Mouse (Mus musculus): ENCODE results near the gene Gstt4.

Gene Gstt4

DNA sequence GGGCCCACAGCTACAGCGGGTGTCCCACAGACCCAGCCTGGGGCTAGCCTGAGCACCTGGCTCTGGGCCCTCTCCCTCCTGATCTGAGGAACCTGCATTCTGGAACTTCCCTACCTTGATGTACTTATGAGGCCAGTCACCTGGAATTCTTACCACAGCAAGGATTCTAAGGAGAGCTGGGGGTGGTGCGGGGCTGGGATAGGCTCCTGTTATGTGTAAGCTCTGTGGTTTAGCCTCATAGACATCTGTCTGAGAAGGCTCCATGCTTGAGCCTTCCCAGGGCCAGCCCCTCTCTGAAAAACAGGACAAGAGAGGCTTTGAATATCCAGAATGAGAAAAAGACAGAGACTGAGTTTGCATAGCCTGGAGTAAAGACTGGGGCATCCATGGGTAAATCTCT lies at the start of gene Gstt4:
TSS of gene Gstt4 (minus strand) at position 101 of the 400 bp plus-strand sequence.
- 98% methylated on average over 2 of the region's 2 CpGs for whole genome bisulfite sequencing

DNA sequence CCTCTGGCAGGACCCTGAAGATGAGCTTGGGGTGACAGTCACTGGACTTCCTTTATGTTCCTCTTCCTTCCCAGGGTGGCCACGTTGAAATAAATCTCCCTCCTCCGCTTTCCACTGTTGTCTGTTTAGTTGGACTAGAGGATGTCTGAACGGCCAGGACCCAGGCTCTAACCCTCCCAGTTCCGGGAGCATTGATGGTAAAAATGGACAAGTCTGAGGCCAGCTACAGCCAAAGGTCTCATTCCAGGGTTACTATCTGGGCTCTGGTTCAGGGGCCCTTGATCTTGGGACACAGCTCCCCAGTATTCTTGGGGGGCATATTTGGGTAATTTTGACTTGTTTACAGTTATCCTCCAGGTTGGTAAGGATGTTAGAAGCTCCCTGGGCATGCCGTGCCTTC lies 39.2 kb upstream of the Gstt4 start:
- WGBS: 74% methylated on average over 5 of the region's 5 CpGs

DNA sequence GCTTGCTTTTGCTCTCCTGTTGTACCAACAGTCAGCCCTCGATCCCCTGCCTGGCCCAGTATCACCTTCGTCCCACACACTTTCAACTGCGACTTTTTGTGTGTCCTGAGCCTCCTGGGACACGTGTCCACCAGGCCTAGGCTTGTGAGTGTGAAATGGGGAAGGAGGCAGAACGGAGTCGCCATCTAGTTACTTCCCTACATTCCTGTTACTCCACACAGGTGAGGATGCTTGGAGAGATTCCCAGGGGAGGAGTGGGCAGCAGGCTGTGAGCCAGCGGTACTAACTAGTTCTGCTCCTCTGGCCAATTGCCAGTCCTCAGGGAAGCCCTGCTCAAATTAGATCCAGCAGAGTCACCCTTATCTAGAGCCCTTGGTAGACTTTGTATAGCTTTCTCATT lies 38.4 kb upstream of the Gstt4 start:
- 32% methylated on average over 7 of the region's 7 CpGs for WGBS

DNA sequence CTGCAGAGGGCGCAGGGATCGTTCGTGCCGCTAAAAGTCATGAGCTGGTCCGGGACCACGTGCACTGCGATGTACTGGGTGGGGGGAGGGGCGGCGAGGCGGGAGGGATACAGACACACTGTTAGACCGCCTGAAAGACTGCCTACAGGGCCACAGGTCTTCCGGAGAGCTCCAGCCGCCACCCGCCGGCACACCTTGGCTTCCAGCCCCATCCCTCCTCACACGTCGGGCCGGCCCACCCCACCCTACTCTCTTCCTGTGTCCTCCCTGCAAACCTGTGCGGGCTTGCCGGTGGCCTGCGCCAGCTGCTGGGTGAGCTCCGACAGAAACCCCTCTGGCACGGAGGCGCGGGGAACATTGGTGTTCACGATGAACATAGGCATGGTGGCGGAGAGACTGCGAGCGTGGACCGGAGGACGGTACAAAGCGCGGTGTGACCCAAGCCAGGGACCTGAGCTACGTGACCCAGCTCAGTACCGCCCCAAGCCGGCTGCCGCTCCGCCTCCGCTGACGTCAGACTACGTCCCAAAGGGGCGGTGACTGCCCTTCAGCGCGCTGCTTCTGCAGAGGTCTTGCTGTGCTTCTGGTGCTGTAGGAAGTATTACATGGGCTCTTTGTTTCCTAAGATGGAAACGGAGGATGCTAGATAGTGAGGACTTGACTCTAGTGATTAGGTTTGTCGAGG lies 37.6 kb upstream of the Gstt4 start, which contains the start of gene Mif:
TSS of gene Mif (minus strand) at position 455 of the 685 bp plus-strand sequence.
- WGBS: under 1% methylated on average over 45 of the region's 46 CpGs

DNA sequence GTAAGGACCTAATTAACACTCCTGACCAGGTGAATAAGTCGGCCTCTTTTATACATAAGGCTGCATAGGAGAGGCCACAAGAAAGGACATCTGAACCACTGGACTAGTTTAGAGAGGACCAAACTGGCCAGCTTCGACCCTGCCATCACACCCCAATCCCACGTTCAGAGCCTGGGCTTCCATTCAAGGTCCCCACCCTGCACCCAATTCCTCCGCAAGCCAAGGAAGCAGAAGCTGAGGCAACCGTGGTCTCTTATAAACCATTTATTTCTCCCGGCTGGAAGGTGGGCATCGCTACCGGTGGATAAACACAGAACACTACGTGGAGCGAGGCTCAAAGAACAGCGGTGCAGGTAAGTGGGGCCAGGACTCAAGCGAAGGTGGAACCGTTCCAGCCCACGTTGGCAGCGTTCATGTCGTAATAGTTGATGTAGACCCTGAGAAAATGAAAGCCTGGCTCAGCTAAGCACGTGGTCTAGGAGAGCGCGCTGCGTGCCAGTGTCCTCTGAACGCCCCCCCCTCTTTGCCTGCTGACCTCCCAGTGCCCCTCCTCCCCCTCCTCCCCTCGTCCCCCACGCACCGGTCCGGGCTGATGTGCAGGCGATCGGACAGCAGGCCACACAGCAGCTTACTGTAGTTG lies 36.9 kb upstream of the Gstt4 start:
- WGBS: 4% methylated on average over 27 of the region's 27 CpGs

DNA sequence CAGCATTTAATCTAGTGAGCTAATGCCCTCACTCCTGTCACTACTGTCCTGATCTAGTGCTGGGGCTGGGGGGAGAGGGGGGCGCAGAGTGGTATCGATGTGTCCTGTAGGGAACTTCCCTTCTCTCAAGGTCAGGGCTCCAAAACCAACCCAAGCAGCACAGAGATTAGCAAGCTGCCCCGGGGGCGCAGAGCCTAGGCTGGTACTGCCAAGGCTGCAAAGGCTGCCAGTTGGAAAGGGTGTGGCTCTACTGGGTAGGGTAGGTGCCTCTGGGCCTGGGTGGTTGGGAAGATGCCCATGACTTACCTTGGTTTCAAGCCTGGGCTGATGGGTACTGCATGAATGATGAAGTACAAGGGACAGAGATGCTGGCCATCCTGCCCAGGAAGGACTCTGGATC lies 35.3 kb upstream of the Gstt4 start:
- 87% methylated on average over 4 of the region's 4 CpGs for WGBS

DNA sequence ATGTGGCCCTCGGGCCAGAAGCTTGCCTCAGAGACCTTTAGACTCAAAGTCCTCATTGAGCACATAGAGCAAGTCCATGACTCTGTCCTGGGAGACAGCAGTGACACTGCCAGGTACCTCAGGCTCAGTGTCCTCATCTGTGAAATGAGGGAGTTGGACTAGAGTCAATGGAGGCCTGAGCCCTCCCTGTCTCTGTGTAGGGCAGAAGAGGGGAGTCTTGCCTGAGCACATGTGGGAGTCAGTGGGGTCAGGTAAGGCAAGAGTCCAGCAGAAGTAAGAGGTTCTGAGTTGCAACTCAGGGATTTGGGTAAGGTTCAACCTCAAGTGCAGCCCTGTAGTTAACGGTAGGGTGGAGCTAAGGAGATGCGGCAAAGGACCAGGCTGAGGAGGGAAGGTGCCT lies 34.6 kb upstream of the Gstt4 start:
- 84% methylated on average over 3 of the region's 3 CpGs for WGBS

DNA sequence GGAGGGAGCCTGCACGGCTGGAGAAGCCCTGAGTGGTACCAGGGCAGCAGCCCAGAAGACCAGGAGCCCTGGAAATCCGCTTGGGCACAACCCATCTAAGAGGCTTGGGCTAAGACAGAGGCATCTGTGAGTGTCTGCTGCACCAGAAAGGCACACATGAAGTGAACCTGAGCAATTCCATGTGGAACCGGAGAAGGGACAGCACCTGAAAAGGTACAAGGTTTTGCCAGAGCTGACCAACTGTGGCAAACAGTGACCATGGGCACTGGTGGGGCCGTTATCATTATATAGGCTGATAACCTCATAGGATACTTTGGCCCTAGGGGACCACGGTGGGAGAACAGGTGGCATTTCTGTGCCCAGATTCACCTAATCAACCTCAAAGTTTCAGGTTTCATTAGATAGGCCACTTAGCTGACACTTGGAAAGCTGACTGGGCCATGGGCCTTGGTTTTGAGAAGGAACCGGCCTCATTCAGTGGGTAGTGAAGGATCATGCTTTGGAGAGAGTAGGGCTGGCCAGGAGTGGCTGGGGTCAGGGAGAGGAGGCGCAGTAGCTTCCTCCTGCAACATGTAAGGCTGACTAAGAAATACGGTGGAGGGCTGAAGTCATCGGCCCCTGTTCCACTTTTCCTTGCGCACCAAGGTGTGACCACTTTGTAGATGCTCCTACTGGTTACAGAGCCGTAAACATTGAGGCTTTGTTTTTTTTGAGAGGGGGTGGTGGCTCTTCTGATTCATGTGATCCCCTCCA lies 34.0 kb upstream of the Gstt4 start:
- WGBS: 90% methylated on average over 11 of the region's 11 CpGs

DNA sequence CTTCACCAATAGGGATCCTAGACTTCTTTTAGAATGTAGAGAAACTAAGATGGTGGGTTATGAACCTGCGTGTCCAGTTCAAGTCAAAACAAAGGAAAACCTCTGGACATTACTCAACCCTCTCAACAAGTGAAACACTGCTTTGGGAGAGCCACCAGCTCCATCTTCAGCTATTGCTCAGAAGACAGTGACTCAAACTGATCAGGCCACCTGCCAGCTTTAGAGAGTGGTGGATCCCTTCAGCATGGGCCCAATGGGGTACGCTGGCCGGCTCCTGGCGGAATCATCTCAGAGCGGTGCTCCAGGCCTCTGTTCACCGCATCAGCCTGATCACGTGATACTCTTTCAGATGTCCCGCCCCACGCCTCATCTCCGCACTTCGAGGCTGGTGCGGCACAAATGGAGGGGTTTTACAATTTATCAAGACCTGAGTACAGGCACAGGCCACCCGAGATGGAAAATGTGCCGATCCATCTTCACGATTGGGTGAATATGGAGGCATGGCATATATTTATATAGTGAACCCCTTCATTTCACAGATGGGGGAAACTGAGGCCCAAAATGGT lies 33.2 kb upstream of the Gstt4 start:
- WGBS: 87% methylated on average over 15 of the region's 15 CpGs

DNA sequence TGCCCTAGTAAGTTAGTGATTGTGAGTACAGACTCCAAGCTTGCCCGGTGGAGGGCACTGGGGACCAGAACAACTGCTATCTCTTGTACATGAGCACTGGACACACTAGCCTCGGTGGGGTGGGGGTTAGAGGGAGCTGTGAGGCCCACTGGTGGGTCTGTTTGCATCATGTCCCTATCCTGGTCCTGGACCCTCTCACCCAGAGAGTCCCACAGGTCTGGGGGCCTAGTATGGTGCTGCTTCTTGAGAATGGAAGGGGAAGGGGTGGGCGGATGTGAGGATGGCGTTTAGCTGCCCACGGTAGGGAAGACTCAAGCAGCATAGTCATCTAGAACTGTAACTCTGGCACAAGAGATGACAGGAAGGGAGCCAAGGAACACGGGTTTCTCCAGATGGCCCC lies 32.4 kb upstream of the Gstt4 start:
- 57% methylated on average over 6 of the region's 6 CpGs for WGBS

DNA sequence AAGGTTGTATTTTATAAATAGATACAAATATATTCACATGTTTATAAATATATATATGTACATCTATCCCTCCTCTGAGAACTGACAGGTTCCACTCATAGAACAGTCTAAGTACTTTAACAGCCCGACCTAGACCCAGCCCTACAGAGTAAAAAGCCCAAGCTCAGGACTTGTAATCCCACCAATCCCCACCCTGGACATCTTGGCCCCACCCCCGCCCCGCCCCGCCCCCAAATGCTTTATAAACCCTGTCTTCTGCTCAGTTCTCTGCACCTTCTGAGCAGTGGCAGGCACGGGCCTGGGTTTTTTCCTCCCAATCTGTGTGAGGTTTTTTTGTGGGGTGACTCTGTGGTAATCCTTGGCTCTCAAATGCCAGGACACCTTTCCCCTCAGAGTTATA lies 31.8 kb upstream of the Gstt4 start:
- 61% methylated on average over 5 of the region's 5 CpGs for WGBS

DNA sequence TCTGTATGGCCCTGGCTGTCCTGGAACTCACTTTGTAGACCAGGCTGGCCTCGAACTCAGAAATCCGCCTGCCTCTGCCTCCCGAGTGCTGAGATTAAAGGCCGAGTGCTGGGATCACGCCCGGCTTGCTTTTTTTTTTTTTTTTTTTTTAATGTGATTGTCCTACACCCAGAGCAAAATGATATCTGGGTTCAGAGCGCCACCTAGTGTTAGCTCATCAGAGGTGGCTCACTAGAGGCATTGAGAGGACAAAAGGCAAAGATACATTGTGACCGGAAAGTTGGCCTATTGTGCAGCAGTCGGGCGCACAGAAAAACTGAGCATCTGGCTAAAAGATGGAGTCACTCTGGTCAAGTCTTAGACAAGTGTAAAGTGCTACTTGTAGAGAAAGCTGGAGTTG lies 31.1 kb upstream of the Gstt4 start:
- WGBS: 12% methylated on average over 10 of the region's 10 CpGs

DNA sequence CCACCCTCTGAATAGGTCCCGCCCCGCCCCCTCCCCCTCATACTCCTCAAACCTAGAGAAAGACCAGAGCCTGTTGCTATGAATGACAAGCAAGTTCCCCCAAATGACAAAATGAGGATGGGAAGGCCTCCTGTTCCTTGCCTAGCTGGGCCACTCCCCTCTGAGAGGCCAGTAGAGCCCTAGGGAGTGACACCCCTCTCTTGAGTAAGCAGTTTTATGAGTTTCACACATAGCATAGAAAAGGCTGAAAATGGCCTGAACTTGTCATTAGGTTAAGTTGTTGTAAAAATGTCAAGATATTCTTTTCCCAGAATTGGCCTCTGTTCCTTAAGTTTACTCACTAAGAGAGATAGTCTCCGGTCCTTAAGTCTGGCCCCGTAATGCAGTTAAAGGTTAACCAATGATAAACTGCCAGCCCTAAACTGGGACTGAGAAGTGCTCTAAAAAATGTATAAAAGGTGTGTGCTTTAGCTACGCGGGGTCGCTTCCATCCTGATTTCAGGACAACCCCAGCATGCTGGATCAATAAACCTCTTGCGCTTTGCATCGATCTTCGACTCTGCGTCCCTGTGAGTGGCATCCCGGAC lies 30.3 kb upstream of the Gstt4 start:
- 97% methylated on average over 12 of the region's 12 CpGs for whole genome bisulfite sequencing

DNA sequence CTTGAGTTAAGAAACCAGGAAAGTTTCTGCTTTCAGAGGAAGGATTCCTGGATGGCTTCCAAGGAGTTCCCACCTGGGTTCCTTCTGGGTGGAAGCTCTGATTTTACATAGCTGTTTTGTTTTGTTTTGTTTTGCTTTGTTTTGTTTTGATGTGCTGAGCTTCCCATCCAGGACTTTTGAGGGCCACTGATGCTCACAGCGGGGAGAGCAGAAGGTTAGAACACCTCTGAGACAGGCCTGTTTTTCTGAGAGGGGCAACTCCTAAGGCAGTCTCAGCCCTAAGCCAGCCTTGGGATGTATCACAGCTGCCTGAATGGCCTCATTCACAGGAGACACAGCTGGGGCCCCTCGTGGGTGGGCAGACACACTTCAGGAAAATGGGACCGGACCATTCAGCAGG lies 29.3 kb upstream of the Gstt4 start:
- WGBS: 60% methylated on average over 3 of the region's 3 CpGs

DNA sequence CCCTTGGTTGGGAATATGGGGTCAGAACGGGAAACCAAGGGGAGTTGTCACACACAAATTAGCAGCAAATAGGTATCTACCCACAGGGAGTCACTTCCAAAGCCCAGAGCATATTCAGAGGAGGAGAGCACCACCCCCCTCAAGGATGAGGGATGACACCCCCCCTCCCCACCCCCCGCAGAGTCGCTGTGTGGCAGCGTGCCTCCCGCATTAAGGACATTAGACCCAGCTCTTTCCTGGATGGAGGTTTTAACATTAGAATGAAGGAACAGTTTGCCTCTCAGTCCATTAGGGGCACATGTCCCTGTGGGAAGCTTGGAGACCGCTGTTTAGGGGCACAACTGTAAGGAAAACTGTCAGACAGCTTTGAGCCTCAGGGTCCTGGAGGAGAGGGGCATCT lies 28.7 kb upstream of the Gstt4 start:
- WGBS: 16% methylated on average over 6 of the region's 6 CpGs

DNA sequence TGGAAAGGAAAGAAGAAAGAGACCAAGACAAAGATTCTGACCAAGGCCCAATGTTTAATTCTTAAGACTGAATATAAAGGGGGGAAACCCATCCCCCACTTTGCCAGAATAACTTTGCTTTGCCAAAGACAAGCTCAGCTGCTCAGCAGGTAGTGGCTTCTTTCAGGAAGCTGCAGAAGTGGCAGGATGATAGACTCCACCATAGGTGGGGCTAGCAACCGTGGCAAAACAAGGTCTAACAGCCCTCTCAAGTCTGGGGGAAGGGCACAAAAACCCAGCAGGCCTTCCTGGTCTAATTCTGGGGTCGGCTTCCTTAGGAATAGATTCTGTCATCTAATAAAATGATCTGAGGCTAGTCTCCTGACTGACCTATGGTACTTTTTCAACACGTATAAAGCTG lies 26.0 kb upstream of the Gstt4 start:
- 61% methylated on average over 3 of the region's 3 CpGs for WGBS

DNA sequence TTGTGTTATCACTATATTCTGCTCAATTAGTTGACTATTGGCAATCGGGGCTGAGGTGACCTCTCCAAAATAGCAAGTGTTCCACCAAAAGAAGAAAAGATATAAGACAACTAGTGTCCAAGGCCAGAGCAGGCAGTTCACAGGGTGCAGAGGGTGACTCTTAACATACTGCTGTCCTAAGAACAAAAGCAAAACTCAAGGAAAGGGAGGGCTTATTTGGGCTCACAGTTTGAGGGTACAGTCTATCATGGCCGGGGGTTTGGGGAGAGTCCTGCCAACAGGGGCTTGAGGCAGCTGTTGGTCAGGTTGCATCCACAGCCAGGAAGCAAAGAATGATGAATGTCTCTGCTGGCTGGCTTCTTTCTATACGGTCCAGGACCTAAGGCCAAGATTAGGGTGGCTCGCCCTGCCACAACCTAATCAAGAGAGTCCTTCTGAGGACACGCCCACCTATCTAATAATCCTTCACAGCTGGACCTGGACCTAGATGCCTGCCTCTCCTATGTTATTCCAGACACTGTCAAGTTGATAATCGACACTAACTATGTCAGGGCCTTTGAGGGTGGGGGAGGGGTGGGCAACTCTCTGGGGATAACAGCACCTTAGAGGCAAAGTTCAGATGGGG lies 23.1 kb upstream of the Gstt4 start:
- 85% methylated on average over 6 of the region's 6 CpGs for WGBS

DNA sequence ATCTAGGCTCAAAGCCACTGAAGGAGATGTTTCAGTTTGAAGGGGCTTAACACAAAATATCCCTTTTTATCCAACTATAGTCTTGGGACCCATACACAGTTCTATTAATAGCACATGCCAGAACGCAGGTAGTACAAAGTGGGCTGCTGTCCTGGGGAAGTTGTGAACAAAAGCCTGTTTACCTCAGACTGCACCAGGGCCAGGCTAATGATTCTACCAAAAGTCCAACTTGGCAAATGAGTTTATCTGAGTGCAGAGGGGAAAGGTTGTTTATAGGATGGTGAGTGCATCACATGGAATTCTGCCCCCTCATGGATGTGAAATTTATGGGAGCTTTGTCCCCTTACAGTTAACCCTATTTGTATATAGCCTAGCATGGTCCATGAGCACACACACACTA lies 22.5 kb upstream of the Gstt4 start:
- 28% methylated on average over 1 of the region's 1 CpGs for WGBS

DNA sequence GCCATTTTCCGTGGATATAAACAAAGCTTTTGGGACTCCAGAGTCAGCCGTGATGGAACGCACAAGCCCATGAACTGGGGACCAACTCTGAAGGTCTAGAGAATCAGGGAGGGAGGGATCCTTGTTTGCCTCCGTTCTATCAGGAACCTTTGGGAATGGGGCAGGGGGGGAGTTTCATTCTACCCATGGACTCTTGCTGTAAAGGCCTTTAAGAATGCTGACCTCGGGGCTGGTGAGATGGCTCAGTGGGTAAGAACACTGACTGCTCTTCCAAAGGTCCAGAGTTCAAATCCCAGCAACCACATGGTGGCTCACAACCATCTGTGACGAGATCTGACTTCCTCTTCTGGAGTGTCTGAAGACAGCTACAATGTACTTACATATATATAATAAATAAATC lies 21.6 kb upstream of the Gstt4 start:
- WGBS: 87% methylated on average over 6 of the region's 6 CpGs

DNA sequence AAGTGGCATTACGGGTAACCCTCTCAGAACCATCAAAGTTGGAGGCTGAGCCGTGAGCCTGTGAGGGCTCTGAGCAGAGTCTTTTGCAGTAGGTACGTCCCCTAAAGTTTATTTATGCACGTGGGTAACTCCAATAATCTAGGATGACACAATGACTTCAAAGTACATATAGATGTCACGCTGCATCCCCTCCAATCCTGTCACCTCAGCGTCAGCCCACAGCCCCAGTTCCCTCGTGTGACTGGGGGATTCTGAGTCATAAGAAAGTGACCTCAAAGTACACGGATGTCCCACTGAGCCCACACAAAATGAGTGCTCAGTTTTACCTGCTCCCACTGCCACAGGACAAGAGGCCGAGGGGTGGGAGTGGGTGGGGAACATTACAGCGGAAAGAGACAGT lies 16.7 kb upstream of the Gstt4 start:
- 87% methylated on average over 10 of the region's 10 CpGs for WGBS

DNA sequence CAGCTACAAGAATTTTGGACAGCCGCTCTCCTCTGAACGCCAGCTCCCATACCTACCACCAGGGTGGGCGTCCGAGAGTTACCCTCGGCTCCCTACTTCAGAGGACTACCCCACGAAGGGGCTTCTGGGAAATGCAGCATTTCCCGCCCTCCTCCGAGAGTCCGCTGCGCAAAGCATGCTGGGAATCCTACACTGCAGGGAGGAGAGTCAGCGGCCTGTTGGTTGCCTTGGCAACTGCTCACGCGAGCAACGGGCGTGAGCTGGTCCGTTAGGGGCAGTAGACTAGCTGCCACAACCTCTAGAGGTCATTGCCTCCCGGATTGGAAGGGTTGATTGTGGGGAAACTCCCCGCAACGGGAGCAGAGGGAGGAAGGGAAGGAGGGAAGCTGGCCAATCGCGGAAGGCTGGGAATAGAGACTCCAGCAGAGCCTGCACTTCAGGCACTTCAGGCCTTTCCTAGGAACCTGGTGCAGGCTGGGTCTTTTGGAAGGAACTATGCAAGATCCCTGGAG lies 15.0 kb upstream of the Gstt4 start, which contains the start of gene Gstt2:
TSS of gene Gstt2 (minus strand) at position 177 of the 512 bp plus-strand sequence.
- under 1% methylated on average over 21 of the region's 21 CpGs for WGBS

All from cerebral cortex, adult 2 months (tissue).